Mouse (Mus musculus) embryonic facial prominence, embryonic 13.5 days (tissue): Measurements from ENCODE around the gene Ank2. TPM values are rescaled to one million over a fixed set of nuclear protein-coding genes. Genes with fewer than 3 reads are reported as not detected.

Experiments
- ATAC-seq: fragments of 200-750 bp; cut with Nextera tagmentation; 2 replicates; pipeline ENCODE4 v1.8.0; 2017; ENCODE audit warnings: low read depth; ENCODE audit not compliant: insufficient number of reproducible peaks, insufficient read depth, low FRiP score, low TSS enrichment
- H3K27ac ChIP-seq: fragments of 300-500 bp; sonication (generic); 2 replicates; pipeline ENCODE4 v1.5.1; 2015; ENCODE audit warnings: moderate library complexity, mild to moderate bottlenecking, inconsistent platforms
- H3K27me3 ChIP-seq: fragments of 300-500 bp; sonication (generic); 2 replicates; pipeline ENCODE4 v1.6.1; 2015; ENCODE audit warnings: mild to moderate bottlenecking, inconsistent platforms
- H3K36me3 ChIP-seq: fragments of 300-500 bp; sonication (generic); 2 replicates; pipeline ENCODE4 v1.6.1; 2015; ENCODE audit warnings: mild to moderate bottlenecking, inconsistent platforms
- H3K4me1 ChIP-seq: fragments of 300-500 bp; sonication (generic); 2 replicates; pipeline ENCODE4 v1.6.1; 2015; ENCODE audit warnings: inconsistent platforms
- H3K4me2 ChIP-seq: fragments of 300-500 bp; sonication (generic); 2 replicates; pipeline ENCODE4 v1.6.1; 2015; ENCODE audit warnings: moderate library complexity, mild to moderate bottlenecking, inconsistent platforms
- H3K4me3 ChIP-seq: fragments of 300-500 bp; sonication (generic); 2 replicates; pipeline ENCODE4 v1.5.1; 2015; ENCODE audit warnings: mild to moderate bottlenecking, inconsistent platforms
- H3K9ac ChIP-seq: fragments of 300-500 bp; sonication (generic); 2 replicates; pipeline ENCODE4 v1.6.1; 2015; ENCODE audit warnings: mild to moderate bottlenecking, inconsistent platforms
- H3K9me3 ChIP-seq: fragments of 300-500 bp; sonication (generic); 2 replicates; pipeline ENCODE4 v1.6.1; 2016; ENCODE audit warnings: inconsistent platforms
- whole genome bisulfite sequencing: fragments of 180-500 bp; shearing (Covaris S2); methylation state at CpG from one replicate; pipeline ENCODE4 v1.1.7; 2015; ENCODE audit warnings: mixed read lengths; 5-methylcytosine and 5-hydroxymethylcytosine counted together
- polyA plus RNA-seq: library from polyadenylated mRNA; unstranded; fragments of >200 nt; fragmentation: Nextera tagmentation; extraction: Ambion mirVana; gene quantifications from 2 replicates; pipeline ENCODE4 v1.2.1, GENCODE M21; 2015

Ank2 gene
- polyA plus RNA-seq, 1 experiment from 2014 or later: 33.4 TPM

DNA sequence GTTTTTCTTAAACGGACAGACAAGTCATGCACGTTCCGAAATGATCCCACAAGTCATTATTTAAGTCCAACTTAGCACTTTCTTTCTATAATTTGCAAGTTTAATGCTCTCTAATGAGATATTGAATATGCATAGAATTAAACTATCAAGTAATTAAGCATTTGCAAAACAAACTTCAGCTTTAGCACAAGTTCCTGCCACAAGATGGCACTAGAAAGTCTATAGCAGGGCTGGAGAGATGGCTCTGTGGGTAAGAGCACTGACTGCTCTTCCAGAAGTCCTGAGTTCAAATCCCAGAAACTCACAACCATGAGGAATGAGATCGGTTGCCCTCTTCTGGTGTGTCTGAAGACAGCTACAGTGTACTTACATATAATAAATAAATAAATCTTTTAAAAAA, 45.4 kb downstream of the Ank2 start:
- ATAC-seq: no peak
- Histone ChIP-seq H3K27ac (no peak overlapping the region), H3K4me1 (no peaks in the 10 kb centered on the region), H3K36me3 (no peaks in the 10 kb centered on the region), H3K9me3 (no peaks in the 10 kb centered on the region), H3K9ac (no peak overlapping the region), H3K4me2 (no peak overlapping the region), H3K27me3 (no peaks in the 10 kb centered on the region), H3K4me3 (no peak overlapping the region)
- 71% methylated on average over 4 of the region's 4 CpGs for WGBS

DNA sequence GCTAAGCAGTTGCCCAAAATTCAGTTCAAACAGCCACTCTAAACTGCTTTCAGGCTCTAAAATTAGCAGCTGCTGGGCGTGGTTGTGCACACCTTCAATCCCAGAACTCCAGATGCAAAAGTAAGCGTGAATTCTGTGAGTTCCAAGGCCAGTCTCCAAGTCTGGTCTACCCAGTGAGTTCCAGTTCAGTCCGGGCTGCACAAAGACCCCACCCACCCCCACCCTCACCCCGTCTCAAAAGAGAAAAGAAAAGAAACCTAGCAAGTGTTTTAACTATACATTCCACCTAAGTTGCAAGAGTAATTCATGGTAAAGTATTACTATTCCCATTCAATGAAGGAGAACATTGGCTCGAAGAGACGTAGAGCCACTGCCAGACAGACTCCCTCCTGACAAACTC, 45.9 kb downstream of the Ank2 start:
- H3K4me1 ChIP-seq: no peaks in the 10 kb centered on the region
- 71% methylated on average over 6 of the region's 6 CpGs for WGBS
- H3K9me3 ChIP-seq: no peaks in the 10 kb centered on the region

DNA sequence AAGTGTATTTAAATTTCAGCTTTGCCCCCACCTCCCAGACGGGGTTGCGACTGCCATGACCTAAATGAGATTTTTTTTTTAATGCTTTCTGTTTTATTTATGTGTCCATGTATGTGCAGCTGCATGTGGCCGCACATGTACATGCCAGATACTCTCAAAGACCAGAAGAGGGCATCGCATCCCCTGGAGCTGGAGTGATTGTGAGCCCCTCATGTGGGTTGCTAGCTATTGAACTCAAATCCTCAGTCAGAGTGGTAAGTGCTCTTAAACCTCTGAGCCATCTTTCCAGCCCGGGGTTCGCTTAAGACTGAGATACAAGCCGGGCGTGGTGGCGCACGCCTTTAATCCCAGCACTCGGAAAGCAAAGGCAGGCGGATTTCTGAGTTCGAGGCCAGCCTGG, 46.9 kb downstream of the Ank2 start:
- Histone ChIP-seq H3K4me3 (no peak overlapping the region), H3K27ac (no peak overlapping the region), H3K9ac (no peak overlapping the region), H3K36me3 (no peaks in the 10 kb centered on the region), H3K27me3 (no peaks in the 10 kb centered on the region), H3K4me1 (no peaks in the 10 kb centered on the region), H3K9me3 (no peaks in the 10 kb centered on the region), H3K4me2 (no peak overlapping the region)
- no peak for ATAC-seq
- WGBS: 60% methylated on average over 13 of the region's 13 CpGs

More for the DNA sequence above, 45.9 kb downstream of the Ank2 start:
- H3K4me2 ChIP-seq: no peak overlapping the region
- ATAC-seq: no peak
- no peaks in the 10 kb centered on the region for H3K36me3 ChIP-seq
- H3K27ac ChIP-seq: no peak overlapping the region
- no peak overlapping the region for H3K4me3 ChIP-seq
- H3K9ac ChIP-seq: no peak overlapping the region
- no peaks in the 10 kb centered on the region for H3K27me3 ChIP-seq

DNA sequence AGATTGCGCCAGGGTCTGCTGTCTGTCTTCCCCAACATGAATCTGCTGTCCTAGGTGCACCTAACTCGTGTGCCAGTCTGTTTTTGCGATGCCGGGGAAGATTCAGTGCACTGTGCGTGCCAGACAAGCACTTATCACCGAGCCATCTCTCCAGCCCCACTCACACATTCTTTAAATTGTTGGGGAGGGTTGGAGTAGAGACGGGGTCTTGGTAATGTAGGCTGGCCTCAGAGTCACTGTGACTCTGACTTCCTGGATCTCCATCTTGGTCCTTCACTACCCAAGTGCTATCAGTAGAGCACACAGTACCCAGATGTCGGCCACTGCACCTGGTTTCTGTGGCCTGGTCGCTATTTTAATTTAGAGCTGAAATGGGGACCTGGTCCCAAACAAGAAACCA, 47.4 kb downstream of the Ank2 start:
- no peaks in the 10 kb centered on the region for H3K9me3 ChIP-seq
- H3K36me3 ChIP-seq: no peaks in the 10 kb centered on the region
- 70% methylated on average over 9 of the region's 9 CpGs for WGBS
- no peak for ATAC-seq
- H3K4me1 ChIP-seq: no peaks in the 10 kb centered on the region
- H3K27ac ChIP-seq: no peak overlapping the region
- no peak overlapping the region for H3K4me2 ChIP-seq
- H3K27me3 ChIP-seq: no peaks in the 10 kb centered on the region
- H3K9ac ChIP-seq: no peak overlapping the region
- H3K4me3 ChIP-seq: no peak overlapping the region

DNA sequence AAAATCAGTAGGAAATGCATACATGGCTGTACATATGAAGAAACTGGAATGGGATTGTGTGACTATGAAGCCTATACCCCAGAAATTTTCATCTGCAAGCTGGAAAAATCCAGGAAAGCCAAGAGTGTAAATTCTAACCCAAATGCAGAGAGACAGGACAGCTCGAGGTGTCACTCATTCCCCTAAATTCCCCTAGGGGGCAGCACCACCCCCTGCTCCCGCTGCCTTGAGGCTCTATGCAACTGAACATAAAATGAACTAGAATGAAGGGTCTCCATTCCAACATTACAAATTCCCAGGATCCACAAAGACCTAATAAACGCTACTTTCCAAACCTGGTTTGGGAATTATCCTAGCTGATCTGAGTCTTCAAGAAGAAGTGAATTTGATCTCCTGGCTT, 48.1 kb downstream of the Ank2 start:
- Histone ChIP-seq H3K36me3 (no peaks in the 10 kb centered on the region), H3K27me3 (no peaks in the 10 kb centered on the region), H3K9ac (no peak overlapping the region), H3K27ac (no peak overlapping the region), H3K9me3 (no peaks in the 10 kb centered on the region), H3K4me1 (no peaks in the 10 kb centered on the region), H3K4me3 (no peak overlapping the region), H3K4me2 (no peak overlapping the region)
- ATAC-seq: no peak
- 18% methylated on average over 3 of the region's 3 CpGs for WGBS

DNA sequence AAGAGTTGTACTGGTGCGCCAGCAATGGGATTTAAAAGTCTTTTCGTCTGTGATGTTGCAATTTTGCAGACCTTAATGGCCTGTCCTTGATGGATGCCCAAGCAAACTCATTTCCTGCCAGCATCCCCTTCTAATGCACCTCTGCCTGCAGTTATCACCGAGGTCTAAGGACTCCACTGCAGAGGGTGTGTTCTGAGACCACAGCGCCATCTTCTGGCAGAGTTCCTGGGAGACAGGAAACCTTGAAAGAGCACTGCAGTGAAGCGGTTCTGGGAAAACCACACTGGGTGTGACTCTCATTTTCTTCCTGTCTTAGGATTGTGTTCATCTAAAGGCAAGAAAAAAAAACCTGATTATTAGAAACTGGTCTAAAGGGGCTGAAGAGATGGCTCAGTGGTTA, 53.0 kb downstream of the Ank2 start:
- no peaks in the 10 kb centered on the region for H3K27me3 ChIP-seq
- WGBS: 56% methylated on average over 5 of the region's 5 CpGs
- no peak overlapping the region for H3K9ac ChIP-seq
- no peaks in the 10 kb centered on the region for H3K36me3 ChIP-seq
- H3K4me3 ChIP-seq: no peak overlapping the region
- no peak overlapping the region for H3K27ac ChIP-seq
- no peak overlapping the region for H3K4me2 ChIP-seq
- no peaks in the 10 kb centered on the region for H3K4me1 ChIP-seq
- no peaks in the 10 kb centered on the region for H3K9me3 ChIP-seq
- no peak for ATAC-seq

DNA sequence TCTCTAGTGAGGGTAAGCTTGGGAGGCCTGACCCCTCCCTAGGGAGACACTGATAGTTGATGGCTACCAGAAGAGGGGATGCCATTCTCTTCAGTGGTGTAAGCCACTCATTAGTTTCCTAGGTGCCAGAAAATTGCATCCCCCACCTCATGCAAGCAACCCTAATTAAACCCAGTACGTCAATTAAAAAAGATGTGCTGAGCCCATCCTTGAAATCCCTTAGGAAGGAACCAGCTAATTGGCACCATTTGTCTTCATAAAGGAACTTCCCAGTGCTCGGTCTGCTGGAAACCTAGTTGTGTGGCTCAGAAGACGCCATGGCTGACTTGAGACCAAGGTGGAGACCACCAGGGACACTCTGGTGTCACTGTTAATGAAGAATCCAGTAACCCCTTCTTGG, 65.9 kb downstream of the Ank2 start:
- WGBS: 34% methylated on average over 3 of the region's 3 CpGs
- Histone ChIP-seq H3K4me2 (no peak overlapping the region), H3K27me3 (no peaks in the 10 kb centered on the region), H3K9me3 (no peaks in the 10 kb centered on the region), H3K4me1 (no peaks in the 10 kb centered on the region), H3K4me3 (no peak overlapping the region), H3K36me3 (no peaks in the 10 kb centered on the region), H3K27ac (no peak overlapping the region), H3K9ac (no peak overlapping the region)
- 0 out of 2 replicates have a peak, but pooled peaks have one; percentile 37 for ATAC-seq

DNA sequence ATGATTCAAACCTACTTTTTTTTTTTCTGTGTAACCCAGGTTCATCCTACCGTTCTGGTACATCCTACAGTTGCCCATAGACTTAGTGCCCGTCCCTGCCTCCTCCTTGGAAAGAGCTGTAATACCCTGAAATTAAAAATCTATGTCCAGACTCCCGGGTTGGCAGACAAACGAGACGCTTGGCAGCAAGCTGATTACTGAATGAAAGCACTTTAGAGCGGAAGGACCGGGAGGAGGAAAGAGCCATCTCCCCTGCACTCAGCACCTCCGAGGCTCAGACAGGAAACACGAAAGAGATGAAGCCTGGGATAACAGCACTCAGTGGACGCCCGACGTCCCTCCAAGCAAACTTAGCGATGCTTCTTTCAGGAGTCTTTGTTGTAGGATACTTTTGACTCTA, 69.3 kb downstream of the Ank2 start:
- Histone ChIP-seq H3K4me1 (no peaks in the 10 kb centered on the region), H3K36me3 (no peaks in the 10 kb centered on the region), H3K27me3 (no peaks in the 10 kb centered on the region), H3K9ac (no peak overlapping the region), H3K9me3 (no peaks in the 10 kb centered on the region), H3K4me2 (no peak overlapping the region), H3K27ac (no peak overlapping the region), H3K4me3 (no peak overlapping the region)
- WGBS: 76% methylated on average over 13 of the region's 13 CpGs
- ATAC-seq: no peak

DNA sequence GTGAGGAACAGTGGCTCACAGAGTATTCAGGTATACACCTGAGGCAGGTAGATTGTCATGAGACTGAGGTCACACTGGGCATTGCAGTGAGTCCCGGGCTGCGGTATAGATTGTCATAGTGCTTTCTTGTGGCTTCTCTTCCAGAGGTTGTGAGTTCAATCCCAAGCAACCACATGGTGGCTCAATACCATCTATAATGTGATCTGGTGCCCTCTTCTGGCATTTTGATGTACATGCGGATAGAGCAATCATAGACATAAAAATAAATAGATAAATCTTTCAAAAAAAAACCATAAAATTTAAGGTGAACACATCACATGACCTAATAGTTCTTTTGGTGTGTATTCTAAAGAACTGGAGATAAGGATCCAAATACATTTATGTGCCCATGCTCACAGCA, 70.6 kb downstream of the Ank2 start:
- Histone ChIP-seq H3K4me2 (no peak overlapping the region), H3K4me3 (no peak overlapping the region), H3K27me3 (no peaks in the 10 kb centered on the region), H3K9me3 (no peaks in the 10 kb centered on the region), H3K27ac (no peak overlapping the region), H3K9ac (no peak overlapping the region), H3K4me1 (no peaks in the 10 kb centered on the region), H3K36me3 (no peaks in the 10 kb centered on the region)
- ATAC-seq: no peak
- 87% methylated on average over 3 of the region's 3 CpGs for WGBS

DNA sequence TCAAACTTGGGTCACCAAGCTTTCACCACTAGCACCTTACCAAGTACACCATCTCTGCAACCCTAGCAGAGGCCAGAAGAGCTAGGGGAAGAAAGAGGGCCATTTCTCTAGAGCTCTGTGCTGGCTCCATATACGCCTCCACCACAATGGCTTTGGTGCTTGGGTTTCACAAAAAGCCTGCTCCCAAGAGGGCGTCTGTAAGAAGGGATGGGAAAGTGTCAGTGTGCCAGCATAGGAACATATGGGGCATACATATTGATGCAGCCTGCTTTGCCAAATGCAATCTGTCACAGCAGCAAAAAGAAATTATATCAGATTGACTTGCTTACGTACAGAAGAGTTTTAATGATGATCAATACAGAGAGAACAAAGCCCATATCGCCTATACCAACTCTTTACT, 82.2 kb downstream of the Ank2 start:
- H3K9ac ChIP-seq: no peak overlapping the region
- H3K9me3 ChIP-seq: no peaks in the 10 kb centered on the region
- H3K27me3 ChIP-seq: no peaks in the 10 kb centered on the region
- WGBS: 85% methylated on average over 4 of the region's 4 CpGs
- no peaks in the 10 kb centered on the region for H3K36me3 ChIP-seq
- ATAC-seq: no peak
- no peak overlapping the region for H3K27ac ChIP-seq
- no peak overlapping the region for H3K4me3 ChIP-seq
- no peak overlapping the region for H3K4me2 ChIP-seq
- H3K4me1 ChIP-seq: 0 out of 2 replicates have a peak, but pooled peaks cover 2% of the 10 kb centered on the region

DNA sequence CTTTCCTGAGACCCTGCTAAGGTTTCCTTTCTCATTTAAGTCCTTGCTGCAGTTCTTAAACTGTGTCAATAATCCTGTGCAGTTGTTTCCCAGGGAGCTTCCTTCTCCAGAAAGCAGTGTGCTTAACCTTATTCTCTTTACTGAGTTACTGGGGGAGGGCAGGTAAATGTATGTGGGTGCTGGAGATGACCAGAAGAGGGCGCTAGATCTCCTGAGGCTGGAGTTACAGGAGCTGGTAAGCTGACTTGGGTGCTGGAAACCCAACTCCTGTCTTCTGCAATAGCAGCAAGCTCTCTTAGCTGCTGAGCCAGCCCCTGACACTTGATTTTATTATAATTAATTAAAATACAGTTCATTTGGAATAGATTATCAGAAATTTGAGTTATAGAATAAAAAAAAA, 84.7 kb downstream of the Ank2 start:
- no peaks in the 10 kb centered on the region for H3K9me3 ChIP-seq
- no peak overlapping the region for H3K9ac ChIP-seq
- WGBS: 41% methylated on average over 1 of the region's 1 CpGs
- H3K36me3 ChIP-seq: no peaks in the 10 kb centered on the region
- H3K4me2 ChIP-seq: no peak overlapping the region
- H3K4me1 ChIP-seq: 0 out of 2 replicates have a peak, but pooled peaks cover 2% of the 10 kb centered on the region
- no peak overlapping the region for H3K4me3 ChIP-seq
- H3K27ac ChIP-seq: no peak overlapping the region
- H3K27me3 ChIP-seq: no peaks in the 10 kb centered on the region
- ATAC-seq: no peak

DNA sequence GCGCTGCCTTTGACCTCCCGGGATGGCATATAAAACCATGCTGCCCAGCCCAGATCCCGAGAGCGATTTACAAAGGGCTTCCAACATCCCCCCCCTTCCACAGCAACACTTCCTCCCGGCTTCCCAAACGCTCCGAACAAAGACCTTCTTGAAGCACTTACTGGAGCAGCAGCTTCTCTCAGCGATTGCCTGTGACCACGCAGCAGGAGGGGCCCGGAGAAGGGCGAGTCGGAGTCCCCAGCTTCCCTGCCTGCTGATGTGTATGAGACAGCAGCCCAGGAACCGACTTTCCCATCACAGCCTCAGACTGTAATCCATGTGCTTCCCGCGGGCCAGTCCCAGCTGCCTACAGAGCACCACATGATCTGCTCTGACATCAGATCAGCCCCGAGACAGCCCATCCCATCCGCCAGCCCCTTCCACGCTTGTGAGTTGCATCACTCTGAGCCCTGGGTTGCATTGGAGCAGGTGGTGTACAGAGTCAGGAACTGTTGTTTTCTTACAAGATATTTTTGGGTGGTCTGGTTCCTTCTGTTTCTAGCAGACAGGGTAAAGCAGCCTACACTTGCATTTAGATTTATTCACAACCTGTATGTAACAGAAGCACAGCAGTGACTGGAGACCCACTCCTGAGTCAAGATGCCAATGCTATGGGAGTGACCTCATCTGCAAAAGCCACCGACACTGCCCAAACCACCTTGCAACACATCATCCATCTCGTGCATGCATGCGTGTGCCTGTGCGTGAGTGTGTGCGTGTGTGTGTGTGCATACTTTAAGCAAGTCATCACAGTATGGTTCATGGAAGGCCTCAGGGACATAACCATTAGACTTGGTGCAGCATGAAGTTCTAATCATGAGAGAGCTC, 90.2 kb downstream of the Ank2 start:
- Histone ChIP-seq H3K27me3 (no peaks in the 10 kb centered on the region), H3K4me1 (peaks cover 15% of the 10 kb centered on the region), H3K36me3 (no peaks in the 10 kb centered on the region), H3K4me3 (peak overlapping the region; percentile 52), H3K27ac (peak overlapping the region; percentile 79), H3K4me2 (peak overlapping the region; percentile 76), H3K9me3 (no peaks in the 10 kb centered on the region), H3K9ac (peak overlapping the region; percentile 71)
- WGBS: 18% methylated on average over 23 of the region's 23 CpGs
- ATAC-seq: peak; percentile 95
